Comparison of ENCODE assay signal across 9 mouse cellular contexts in genomic region chr7:112786556-112787225, GRCm38 (mm10).
A peak's percentile ranks its signal among the peaks of the same experiment; 100 is the strongest.
DNase-seq lines count a peak whose midpoint lies in the region; ATAC-seq lines count a peak whose summit lies in the region.
"Had no signal": no experiment of that assay in that cellular context is flagged by ENCODE, and none has a peak within 500 bp of the region (broad histone marks: within the 10 kb centered on the region; RNA-seq: fewer than 3 reads in every experiment).

No protein-coding gene starts in this region.

- peak; percentile 40 to 42 for DNase-seq in kidney, postnatal 36 days
- no peak for DNase-seq in kidney, adult 8-10 months
- peak; percentile 83 for DNase-seq in lung, postnatal 36 days
- DNase-seq in layer of hippocampus, postnatal 10 days (ENCODE audit: low spot score in 2 of 2), result no peak
- DNase-seq in left cerebral cortex, postnatal 10 days (ENCODE audit: extremely low spot score in 1 of 2, low spot score in 2 of 2), result no peak
- DNase-seq: embryo, embryonic 11 days had no signal

- 0 out of 2 replicates have a peak overlapping the region, but pooled peaks have one; percentile 6 for H3K4me2 ChIP-seq in embryonic facial prominence, embryonic 15.5 days (replicated peaks)
- no peak overlapping the region for H3K4me2 ChIP-seq in hindbrain, embryonic 12.5 days (replicated peaks)

- intact Hi-C loops in left cerebral cortex, postnatal 10 days (cut with DNase I), result no loop called here

- H3K9ac ChIP-seq in embryonic facial prominence, embryonic 15.5 days, result no peak overlapping the region
- H3K9ac ChIP-seq in hindbrain, embryonic 12.5 days, result no peak overlapping the region

- no peaks in the 10 kb centered on the region for H3K36me3 ChIP-seq in embryonic facial prominence, embryonic 15.5 days
- H3K36me3 ChIP-seq in hindbrain, embryonic 12.5 days, result no peaks in the 10 kb centered on the region

- H3K27ac ChIP-seq in embryonic facial prominence, embryonic 15.5 days (replicated peaks), result peak overlapping the region; percentile 31
- peak overlapping the region; percentile 52 for H3K27ac ChIP-seq in hindbrain, embryonic 12.5 days

- no peaks in the 10 kb centered on the region for H3K27me3 ChIP-seq in embryonic facial prominence, embryonic 15.5 days
- no peaks in the 10 kb centered on the region for H3K27me3 ChIP-seq in hindbrain, embryonic 12.5 days

- WGBS in embryonic facial prominence, embryonic 15.5 days, result 31% methylated on average over 7 of the region's 7 CpGs
- WGBS in hindbrain, embryonic 12.5 days, result 38% methylated on average over 7 of the region's 7 CpGs

- ATAC-seq in embryonic facial prominence, embryonic 15.5 days (ENCODE audit: insufficient number of reproducible peaks, low FRiP score, low TSS enrichment, low read depth), result no peak
- ATAC-seq in hindbrain, embryonic 12.5 days (ENCODE audit: low FRiP score), result peak; percentile 53
- ATAC-seq in activated CD4-positive, CD25-positive, alpha-beta regulatory T cell, adult 4 months, result no peak

- no peaks in the 10 kb centered on the region for H3K9me3 ChIP-seq in embryonic facial prominence, embryonic 15.5 days (replicated peaks)
- no peaks in the 10 kb centered on the region for H3K9me3 ChIP-seq in hindbrain, embryonic 12.5 days (replicated peaks)

- no peak overlapping the region for H3K4me3 ChIP-seq in embryonic facial prominence, embryonic 15.5 days (replicated peaks)
- no peak overlapping the region for H3K4me3 ChIP-seq in hindbrain, embryonic 12.5 days

- H3K4me1 ChIP-seq in embryonic facial prominence, embryonic 15.5 days, result peaks cover 56% of the 10 kb centered on the region
- peaks cover 49% of the 10 kb centered on the region for H3K4me1 ChIP-seq in hindbrain, embryonic 12.5 days

Comparison
In these comparisons a context has a peak if more than half of its experiments do, and no peak if none do; other contexts are left out.
1. DNase-seq: peak in kidney, postnatal 36 days (2 of 2) and lung, postnatal 36 days (single experiment); none in kidney, adult 8-10 months (0 of 2), layer of hippocampus, postnatal 10 days (0 of 2) and left cerebral cortex, postnatal 10 days (0 of 2).